ENCODE assay signal across 10 mouse cellular contexts in genomic region chr1:63999481-63999880, GRCm38 (mm10).
DNase-seq lines count a peak whose midpoint lies in the region; ATAC-seq and TF ChIP-seq lines count a peak whose summit lies in the region.
"Had no signal": no experiment of that assay in that cellular context is flagged by ENCODE, and none has a peak within 500 bp of the region (broad histone marks: within the 10 kb centered on the region; RNA-seq: fewer than 3 reads in every experiment).

No protein-coding gene starts in this region.

- peak; percentile 33 for DNase-seq in adrenal gland, adult 2 months
- DNase-seq in adrenal gland, postnatal 25 days: no peak
- DNase-seq in layer of hippocampus, adult 2 months (ENCODE audit: low spot score in 2 of 2): peak in 1 of 2 experiments; percentile 13
- DNase-seq in layer of hippocampus, adult 9-10 months (ENCODE audit: low spot score): no peak
- peak; percentile 71 to 79 for DNase-seq in cerebellum, postnatal 25 days
- DNase-seq in lung, postnatal 14 days: peak; percentile 42
- DNase-seq in left cerebral cortex, adult 2 months (ENCODE audit: extremely low spot score in 1 of 2, low spot score in 2 of 2): no peak
- DNase-seq: spleen, adult 18-20 months had no signal

- TF ChIP-seq CTCF in layer of hippocampus, adult 2 months (conservative IDR thresholded peaks at IDR 0.05): no peak
- TF ChIP-seq CTCF in left cerebral cortex, adult 2 months (IDR thresholded peaks at IDR 0.05): no peak

- ATAC-seq in megakaryocyte, adult 5-6 weeks (ENCODE audit: poor library complexity, severe bottlenecking): no peak

- H3K4me3 ChIP-seq in layer of hippocampus, adult 2 months: no peak overlapping the region
- no peak overlapping the region for H3K4me3 ChIP-seq in left cerebral cortex, adult 2 months
- H3K4me3 ChIP-seq: midbrain, embryonic 10.5 days had no signal

- intact Hi-C loops in left cerebral cortex, adult 2 months (cut with DNase I): no loop called here

- peak overlapping the region; percentile 46 for H3K27ac ChIP-seq in layer of hippocampus, adult 2 months
- no peak overlapping the region for H3K27ac ChIP-seq in left cerebral cortex, adult 2 months
- H3K27ac ChIP-seq: midbrain, embryonic 10.5 days had no signal

Comparison
In these comparisons a context has a peak if more than half of its experiments do, and no peak if none do; other contexts are left out.
1. DNase-seq: peak in adrenal gland, adult 2 months (single experiment), cerebellum, postnatal 25 days (2 of 2) and lung, postnatal 14 days (single experiment); none in adrenal gland, postnatal 25 days (single experiment), layer of hippocampus, adult 9-10 months (single experiment) and left cerebral cortex, adult 2 months (0 of 2).